Mouse (Mus musculus): ENCODE measurements at regions not wholly inside any gene's neighbourhood (a gene's known extent, or its start where the extent isn't known, plus 50 kb on each side); places are given as distances from the start of the nearest gene placed in this dataset.

DNA sequence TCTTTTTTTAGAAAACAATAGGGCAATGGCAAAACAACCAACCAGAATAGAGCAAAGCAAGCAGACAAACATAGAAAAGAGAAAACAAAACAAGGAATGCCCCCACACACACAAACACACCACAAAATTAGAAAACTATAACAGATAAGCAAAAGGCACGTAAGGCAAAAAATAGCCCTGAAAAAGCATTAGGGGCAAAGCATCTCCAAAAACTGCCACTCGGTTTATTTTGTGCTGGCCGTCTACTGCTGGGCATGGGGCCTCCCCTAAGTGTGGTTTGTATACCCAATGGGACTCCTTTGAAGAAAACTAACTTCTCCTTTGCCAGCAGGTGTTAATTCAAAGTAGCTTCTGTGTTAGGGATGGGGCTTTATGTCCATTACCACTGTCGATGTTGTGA, 53.4 kb upstream of the Sec61g start:
- TF ChIP-seq CTCF (IDR thresholded peaks at IDR 0.05; ENCODE audit: borderline replicate concordance, insufficient read depth, low read depth, low read length) (no peak), POLR2A (IDR thresholded peaks at IDR 0.05; ENCODE audit: borderline replicate concordance, insufficient read depth, low read length) (no peak)
